Mouse (Mus musculus) heart, postnatal 10 days (tissue): ENCODE data around the gene Mphosph9. TPM values are rescaled to one million over a fixed set of nuclear protein-coding genes. Genes with fewer than 3 reads are reported as not detected.

ENCODE experiments used
- DNase-seq, 2 experiments: peaks; one replicate each; pipeline ENCODE4 v3.0.0; 2021
- intact Hi-C: fragments of 180-260 bp; cut with DNase I; formaldehyde crosslinking; loops from one replicate; pipeline ENCODE4 v1.15.1; 2025
- total RNA-seq, 2 experiments: library from RNA; stranded (reverse); gene quantifications; 2 replicates each; pipeline ENCODE4 v1.2.3; 2021

The Mphosph9 gene
- total RNA-seq, 2 experiments from 2014 or later, result 6.7 to 7.4 TPM

- DNase-seq, result no peak
- intact Hi-C loops, result no loop called here
These were observed 84.4 kb downstream of the Mphosph9 start for GRCm38 (mm10) chr5:124243236-124243901.

DNA sequence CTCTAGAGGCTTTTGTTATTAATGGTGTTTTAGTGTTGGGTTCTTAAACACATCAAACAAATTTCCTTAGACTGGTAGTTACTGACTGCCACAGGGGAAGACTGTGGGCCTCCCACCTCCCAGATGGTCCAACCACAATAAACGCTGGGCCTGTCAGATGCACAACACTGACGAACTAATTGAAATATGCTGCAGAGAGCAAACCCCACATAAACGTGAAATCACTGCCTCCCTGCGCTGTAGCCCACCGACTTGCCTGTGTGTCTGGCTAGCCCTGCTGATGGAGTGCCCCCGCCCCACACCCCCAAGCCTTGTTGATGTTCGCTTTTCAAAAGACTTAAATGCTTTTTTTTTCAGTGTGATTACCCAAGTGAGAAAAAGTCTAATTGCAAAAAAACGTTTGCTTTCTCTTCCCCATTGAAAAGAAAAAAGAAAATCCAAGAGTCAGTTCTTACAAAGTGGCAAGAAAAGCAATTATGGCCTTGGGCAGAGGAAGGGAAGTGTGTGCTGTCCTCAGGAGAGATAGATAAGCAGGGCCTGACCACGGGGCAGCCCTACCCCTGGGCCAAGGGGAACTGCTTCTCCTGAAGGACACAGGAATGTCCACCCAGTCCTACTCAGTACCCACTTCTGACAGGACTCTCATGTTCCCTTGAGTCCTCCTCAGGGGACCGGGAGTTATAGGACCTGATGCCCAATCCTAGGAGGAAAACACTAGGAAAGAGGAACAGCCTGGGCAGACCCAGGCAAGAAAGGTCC is 85.9 kb downstream of the Mphosph9 start:
- no peak for DNase-seq
- intact Hi-C loops, result no loop called here

DNA sequence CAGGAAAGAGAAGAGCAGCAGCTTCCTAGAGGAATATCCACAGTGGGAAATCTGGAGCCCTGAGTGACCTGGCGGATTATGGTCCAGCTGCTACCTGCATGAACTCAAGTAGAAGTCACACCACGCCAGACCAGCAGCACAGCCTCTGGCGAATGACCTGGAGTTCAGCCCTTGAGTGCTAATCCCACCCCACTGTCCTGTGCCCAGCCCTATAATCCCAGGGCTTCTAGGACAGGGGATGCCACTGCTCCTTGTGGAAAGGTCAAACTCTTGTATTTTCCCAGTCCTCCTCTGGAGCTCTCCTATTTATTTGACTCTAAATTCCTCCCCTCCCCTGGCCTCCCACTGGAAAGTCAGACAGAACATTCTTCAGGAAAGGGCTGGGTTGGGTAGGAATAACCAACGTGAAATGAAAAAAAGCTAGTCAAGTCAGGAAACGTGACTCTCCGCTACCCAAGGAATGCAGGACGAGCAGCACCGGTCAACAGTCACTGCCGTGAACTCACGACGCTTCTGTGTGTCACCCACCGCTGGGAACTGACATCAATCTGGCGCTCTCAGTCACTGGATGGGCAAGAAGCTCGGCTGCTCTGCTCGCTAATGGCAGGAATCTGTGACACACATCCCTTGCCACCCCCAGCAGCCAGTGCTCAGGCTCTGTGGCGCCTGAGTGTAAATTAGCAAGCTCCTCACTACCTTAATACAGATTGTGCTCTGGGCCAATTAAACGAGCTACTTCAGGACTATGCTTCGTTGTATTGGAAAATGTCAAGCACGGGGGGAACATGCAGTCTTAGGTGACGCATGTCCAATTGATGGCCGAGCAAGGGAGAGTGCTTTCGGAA is 86.7 kb downstream of the Mphosph9 start:
- DNase-seq, result no peak
- intact Hi-C loops, result no loop called here

- no peak for DNase-seq
- intact Hi-C loops, result no loop called here
These were observed 91.6 kb downstream of the Mphosph9 start for GRCm38 (mm10) chr5:124236180-124236579.

- peak in 1 of 2 experiments; percentile 3 for DNase-seq
- intact Hi-C loops, result no loop called here
These were observed 93.0 kb downstream of the Mphosph9 start for GRCm38 (mm10) chr5:124234778-124235177.

GRCm38 (mm10) chr5:124233874-124234661 is 93.7 kb downstream of the Mphosph9 start:
- intact Hi-C loops, result no loop called here
- peak; percentile 67 to 71 for DNase-seq

DNA sequence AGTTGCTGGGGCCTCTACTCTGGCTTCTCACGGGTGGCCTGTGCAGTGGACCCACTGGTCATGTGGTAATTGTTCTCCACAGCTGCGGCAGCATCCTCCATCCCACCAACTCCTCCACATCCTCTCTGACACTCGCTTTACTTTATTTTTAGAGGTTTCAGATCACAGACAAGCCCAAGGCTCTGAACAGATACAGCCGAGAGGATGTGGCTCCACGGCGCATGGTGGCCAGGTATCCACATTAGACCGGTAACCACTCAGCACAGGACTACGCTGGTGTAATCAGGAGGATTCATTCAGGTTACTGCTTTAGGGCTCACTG is 94.7 kb downstream of the Mphosph9 start:
- peak in 1 of 2 experiments; percentile 13 for DNase-seq
- intact Hi-C loops, result no loop called here

DNA sequence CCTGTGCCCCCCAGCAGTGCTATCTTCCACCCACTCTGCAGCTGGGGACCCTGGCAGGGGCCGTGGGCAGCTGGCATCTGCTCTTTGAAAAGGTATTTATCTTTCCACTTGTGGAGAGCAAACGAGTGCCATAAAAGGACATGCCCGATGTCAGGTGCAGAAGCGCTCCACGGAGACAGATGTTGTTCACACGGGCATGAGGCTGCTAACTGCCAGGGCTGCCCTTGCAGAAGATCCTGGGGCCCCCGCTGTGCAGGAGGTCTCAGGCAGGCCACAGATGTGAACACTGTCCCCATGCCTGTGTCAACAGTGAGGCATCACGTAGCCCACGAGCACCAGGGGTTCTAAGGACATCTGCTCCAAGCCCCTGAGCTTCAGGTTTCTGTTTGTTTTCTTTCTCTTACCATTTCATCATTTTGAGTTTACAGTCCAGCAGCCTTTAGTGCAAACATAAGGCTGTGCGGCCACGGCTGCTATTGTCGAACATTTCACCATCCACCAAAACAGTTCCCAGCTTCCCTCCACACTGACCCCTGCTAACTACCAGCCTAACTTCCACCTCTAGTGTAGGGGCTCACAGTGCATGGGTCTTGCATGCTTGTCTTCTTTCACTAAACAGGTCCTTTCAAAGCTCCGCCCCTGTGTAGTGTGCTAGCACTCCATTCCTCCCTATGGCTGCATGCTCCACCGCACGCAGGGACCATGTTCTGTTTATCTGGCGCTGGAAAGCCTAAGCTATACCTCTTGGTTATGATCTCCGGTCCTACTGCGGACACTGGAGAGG is 95.2 kb downstream of the Mphosph9 start:
- DNase-seq, result peak in 1 of 2 experiments; percentile 10
- intact Hi-C loops, result no loop called here

DNA sequence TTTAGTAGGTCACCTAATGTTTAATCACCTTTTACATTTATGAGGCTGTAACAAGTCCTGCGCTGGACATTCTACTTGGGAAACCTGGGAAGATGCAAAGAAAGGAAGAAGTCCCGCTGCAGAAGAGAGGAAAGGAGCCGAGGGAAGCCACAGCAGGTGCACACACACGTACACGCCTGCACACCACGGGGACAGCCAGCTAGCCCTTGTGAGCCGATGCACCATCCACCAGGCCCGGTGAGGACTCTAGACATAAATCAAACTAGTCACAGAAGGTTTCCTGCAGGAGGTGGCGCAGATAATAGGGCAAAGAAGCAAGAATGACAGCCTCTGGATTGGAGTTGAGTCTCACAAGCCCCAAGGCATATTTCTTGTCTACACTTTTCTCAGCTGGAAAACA is 97.3 kb downstream of the Mphosph9 start:
- no peak for DNase-seq
- intact Hi-C loops, result no loop called here

- no peak for DNase-seq
- intact Hi-C loops, result no loop called here
These were observed 100.6 kb downstream of the Mphosph9 start for GRCm38 (mm10) chr5:124227193-124227592.

GRCm38 (mm10) chr5:124226494-124226893 is 101.3 kb downstream of the Mphosph9 start:
- DNase-seq, result no peak
- intact Hi-C loops, result no loop called here

- intact Hi-C loops, result no loop called here
- no peak for DNase-seq
These were observed 101.9 kb downstream of the Mphosph9 start for GRCm38 (mm10) chr5:124225891-124226290.

- peak; percentile 73 to 77 for DNase-seq
These were observed 103.3 kb downstream of the Mphosph9 start for GRCm38 (mm10) chr5:124224321-124225092.

GRCm38 (mm10) chr5:124223574-124223973 is 104.2 kb downstream of the Mphosph9 start:
- intact Hi-C loops, result no loop called here
- DNase-seq, result no peak

More at GRCm38 (mm10) chr5:124224321-124225092, 103.3 kb downstream of the Mphosph9 start:
- intact Hi-C loops, result no loop called here

DNA sequence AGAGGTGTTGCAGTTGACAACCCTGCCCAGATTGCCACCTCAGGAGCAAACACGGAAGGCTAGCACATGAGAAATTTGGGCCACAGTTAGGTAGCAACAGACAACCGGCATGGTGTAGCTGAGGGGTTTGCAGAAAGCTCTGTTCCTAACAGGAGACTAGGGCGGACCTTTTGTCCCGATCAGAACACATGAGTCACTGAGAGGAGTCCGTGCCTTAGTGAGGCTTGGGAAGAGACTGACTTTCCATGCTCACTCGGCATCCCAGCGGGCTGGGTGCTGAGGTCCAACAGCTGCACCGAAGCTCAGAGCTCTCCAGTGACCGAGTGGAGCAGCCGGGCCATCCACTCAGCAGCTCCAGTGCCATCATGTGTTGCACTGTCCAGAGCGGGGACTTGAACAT is 105.1 kb downstream of the Mphosph9 start:
- intact Hi-C loops, result no loop called here
- DNase-seq, result peak in 1 of 2 experiments; percentile 56

- no peak for DNase-seq
- intact Hi-C loops, result no loop called here
These were observed 106.1 kb downstream of the Mphosph9 start for GRCm38 (mm10) chr5:124221736-124222040.

DNA sequence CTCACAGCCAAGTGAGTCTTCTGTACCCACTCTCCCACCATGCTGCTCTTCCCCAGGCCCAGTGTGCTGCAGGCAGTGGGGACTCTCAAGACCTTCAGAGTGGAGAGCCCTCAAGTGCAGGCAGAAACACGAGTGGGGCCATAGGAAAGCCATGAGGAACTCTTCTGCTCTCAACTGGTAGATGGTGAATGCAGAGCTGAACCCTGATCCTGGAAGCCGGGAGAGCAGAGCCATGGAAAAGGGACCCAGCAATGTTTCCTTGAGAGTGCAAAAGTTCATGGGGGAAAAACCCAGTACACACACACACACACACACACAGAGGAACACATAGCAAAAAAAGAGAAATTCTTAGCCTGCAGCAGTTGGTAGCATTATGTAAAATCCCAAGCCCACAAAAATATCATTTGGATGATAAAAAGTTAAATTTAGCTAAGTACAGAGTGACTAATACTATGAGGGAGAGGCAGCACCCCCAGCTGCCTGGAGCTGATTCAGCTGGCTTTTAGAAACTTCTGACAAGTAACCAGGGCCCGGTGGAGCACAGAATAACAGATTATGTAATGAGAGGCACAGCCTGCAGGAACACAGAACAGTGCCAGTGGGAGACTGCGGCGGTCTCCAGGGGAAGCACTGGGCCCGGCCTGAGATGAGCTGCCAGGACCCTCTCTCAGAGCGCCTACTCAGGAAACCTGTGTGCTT is 106.6 kb downstream of the Mphosph9 start:
- intact Hi-C loops, result no loop called here

DNA sequence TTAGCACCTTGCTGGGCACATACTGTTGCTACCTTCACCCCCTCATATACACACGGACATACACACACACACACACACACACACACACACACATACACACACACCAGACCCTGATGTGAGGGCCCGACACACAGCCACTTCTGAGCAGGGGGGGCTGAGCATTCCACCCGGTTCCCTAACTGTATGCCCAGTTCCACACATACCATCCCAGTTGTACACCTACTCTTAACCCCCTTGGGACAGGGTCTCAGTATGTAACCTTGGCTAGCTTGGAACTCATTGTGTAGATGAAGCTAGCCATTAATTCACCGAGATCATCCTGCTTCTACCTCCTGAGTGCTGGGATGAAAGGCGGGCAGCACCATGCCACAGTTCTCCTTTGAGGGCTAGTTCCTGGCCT is 107.2 kb downstream of the Mphosph9 start:
- no peak for DNase-seq

More for the DNA sequence above, 106.6 kb downstream of the Mphosph9 start:
- DNase-seq, result peak; percentile 90 to 91

DNA sequence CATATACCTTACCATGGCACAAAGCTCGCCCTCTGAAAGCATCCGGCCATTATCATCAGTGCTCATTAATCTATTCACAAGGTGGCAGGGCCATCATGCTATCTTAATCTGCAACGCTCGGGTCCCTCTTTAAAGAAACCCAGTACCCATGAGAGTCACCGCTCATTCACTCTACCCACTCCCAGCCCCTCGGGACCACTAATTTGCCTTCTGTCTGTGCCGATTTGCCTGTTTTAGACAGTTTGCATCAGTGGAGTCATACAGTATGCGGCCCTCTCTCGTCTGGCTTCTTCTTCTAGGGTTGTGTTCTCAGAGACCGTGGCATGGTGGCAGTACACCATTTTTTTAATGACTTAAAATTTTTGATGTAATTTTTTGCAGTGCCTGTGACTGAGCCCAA is 108.3 kb downstream of the Mphosph9 start:
- intact Hi-C loops, result no loop called here

More for the DNA sequence above, 107.2 kb downstream of the Mphosph9 start:
- intact Hi-C loops, result no loop called here

More for the DNA sequence above, 108.3 kb downstream of the Mphosph9 start:
- DNase-seq, result no peak
